Mouse (Mus musculus) MEL-GATA-1-ER (cell line): ENCODE measurements at regions not wholly inside any gene's neighbourhood (a gene's known extent, or its start where the extent isn't known, plus 50 kb on each side); places are given as distances from the start of the nearest gene placed in this dataset.
"Not testable (repeated sequence)": the region's sequence is repeated elsewhere in the genome, so short reads cannot be mapped to it uniquely, and the experiment has no call there.

Experiments
- DNase-seq: peaks from one replicate; pipeline ENCODE4 v3.0.0-alpha.2; 2012; ENCODE audit warnings: low read depth; ENCODE audit errors: extremely low read depth

- DNase-seq, result no peak
Measured at GRCm38 (mm10) chr13:46038441-46039331, 73.9 kb upstream of the Atxn1 start.

GRCm38 (mm10) chr13:46032281-46032680 lies 67.5 kb upstream of the Atxn1 start:
- no peak for DNase-seq

GRCm38 (mm10) chr13:46026018-46026417 lies 61.2 kb upstream of the Atxn1 start:
- DNase-seq, result no peak

GRCm38 (mm10) chr13:46023630-46024041 lies 58.8 kb upstream of the Atxn1 start:
- DNase-seq, result no peak

- DNase-seq, result peak; percentile 58
Measured at GRCm38 (mm10) chr13:46023187-46023586, 58.4 kb upstream of the Atxn1 start.

- DNase-seq, result no peak
Measured at GRCm38 (mm10) chr13:46020945-46021835, 56.4 kb upstream of the Atxn1 start.

GRCm38 (mm10) chr13:46019431-46020166 lies 54.8 kb upstream of the Atxn1 start:
- no peak for DNase-seq

GRCm38 (mm10) chr13:46018903-46019430 lies 54.2 kb upstream of the Atxn1 start:
- DNase-seq, result peak; percentile 60

- DNase-seq, result no peak
Measured at GRCm38 (mm10) chr13:46017742-46018141, 52.9 kb upstream of the Atxn1 start.

- DNase-seq, result not testable (repeated sequence)
Measured at GRCm38 (mm10) chr13:46017011-46017410, 52.2 kb upstream of the Atxn1 start.

GRCm38 (mm10) chr13:46015231-46015630 lies 50.4 kb upstream of the Atxn1 start:
- DNase-seq, result no peak

GRCm38 (mm10) chr13:46014637-46015036 lies 49.8 kb upstream of the Atxn1 start:
- DNase-seq, result no peak
